Mouse (Mus musculus) lung, postnatal 0 days (tissue): ENCODE measurements around the gene Cdh20.

ENCODE experiments used
- CTCF ChIP-seq: IDR thresholded peaks from 2 replicates; pipeline ENCODE4 v1.5.1; 2016; ENCODE audit warnings: antibody characterized with exemption, mild to moderate bottlenecking
- EP300 ChIP-seq: IDR thresholded peaks from 2 replicates; pipeline ENCODE4 v1.6.1; 2016; ENCODE audit warnings: antibody characterized with exemption, mild to moderate bottlenecking, control low read depth

DNA sequence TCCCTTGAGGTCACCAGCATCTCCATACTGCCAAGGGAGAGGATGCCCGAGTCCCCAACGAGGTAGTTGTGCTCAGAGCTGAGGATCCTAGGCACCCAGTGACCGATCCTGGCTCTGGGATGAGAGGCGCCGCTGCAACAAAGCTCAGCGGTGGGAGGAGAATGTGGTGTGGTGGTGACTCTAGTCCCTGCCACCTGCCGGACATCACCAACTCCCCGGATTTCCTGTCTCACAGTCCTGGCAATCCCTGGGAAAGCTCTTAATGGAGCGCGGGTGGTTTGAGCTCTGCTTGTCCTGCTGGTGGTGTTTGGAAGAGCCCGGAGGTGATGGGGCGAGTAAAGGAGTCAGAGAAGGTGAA lies 900 bp downstream of the Cdh20 start:
- TF ChIP-seq CTCF (no peak), EP300 (no peak)
